Mouse (Mus musculus) neural tube, embryonic 10.5 days (tissue): ENCODE measurements at regions not wholly inside any gene's neighbourhood (a gene's known extent, or its start where the extent isn't known, plus 50 kb on each side); places are given as distances from the start of the nearest gene placed in this dataset.

Experiments
- DNase-seq: peaks from one replicate; pipeline ENCODE4 v3.0.0-alpha.2; 2017; ENCODE audit warnings: low spot score; ENCODE audit errors: extremely low spot score

- DNase-seq, result no peak
Measured at GRCm38 (mm10) chr14:100792094-100792493, 408.0 kb downstream of the Prr30 start.

- DNase-seq, result no peak
Measured at GRCm38 (mm10) chr14:100781882-100782281, 418.2 kb downstream of the Prr30 start.

- DNase-seq, result peak; percentile 52
Measured at GRCm38 (mm10) chr14:100753951-100754350, 446.2 kb downstream of the Prr30 start.

GRCm38 (mm10) chr14:100752746-100753145, 447.4 kb downstream of the Prr30 start:
- DNase-seq, result no peak

- peak; percentile 73 for DNase-seq
Measured at GRCm38 (mm10) chr14:100749737-100750541, 450.2 kb downstream of the Prr30 start.

- DNase-seq, result no peak
Measured at GRCm38 (mm10) chr14:100735276-100735675, 450.8 kb upstream of the Klf12 start.

- no peak for DNase-seq
Measured at GRCm38 (mm10) chr14:100728433-100728832, 444.0 kb upstream of the Klf12 start.

GRCm38 (mm10) chr14:100727701-100728100, 443.2 kb upstream of the Klf12 start:
- DNase-seq, result no peak

- no peak for DNase-seq
Measured at GRCm38 (mm10) chr14:100724962-100725361, 440.5 kb upstream of the Klf12 start.

GRCm38 (mm10) chr14:100720667-100721066, 436.2 kb upstream of the Klf12 start:
- DNase-seq, result no peak

- no peak for DNase-seq
Measured at GRCm38 (mm10) chr14:100714952-100715351, 430.5 kb upstream of the Klf12 start.

GRCm38 (mm10) chr14:100713999-100714471, 429.6 kb upstream of the Klf12 start:
- DNase-seq, result no peak

GRCm38 (mm10) chr14:100713592-100713991, 429.1 kb upstream of the Klf12 start:
- DNase-seq, result no peak

- no peak for DNase-seq
Measured at GRCm38 (mm10) chr14:100665361-100665955, 381.0 kb upstream of the Klf12 start.

- DNase-seq, result no peak
Measured at GRCm38 (mm10) chr14:100664180-100664579, 379.7 kb upstream of the Klf12 start.

GRCm38 (mm10) chr14:100642076-100642475, 357.6 kb upstream of the Klf12 start:
- DNase-seq, result no peak

- no peak for DNase-seq
Measured at GRCm38 (mm10) chr14:100634521-100634920, 350.0 kb upstream of the Klf12 start.

- no peak for DNase-seq
Measured at GRCm38 (mm10) chr14:100631676-100632075, 347.2 kb upstream of the Klf12 start.

GRCm38 (mm10) chr14:100630197-100630596, 345.7 kb upstream of the Klf12 start:
- DNase-seq, result no peak

GRCm38 (mm10) chr14:100627523-100627922, 343.0 kb upstream of the Klf12 start:
- no peak for DNase-seq

- no peak for DNase-seq
Measured at GRCm38 (mm10) chr14:100619656-100620030, 335.2 kb upstream of the Klf12 start.

GRCm38 (mm10) chr14:100618793-100619655, 334.5 kb upstream of the Klf12 start:
- DNase-seq, result no peak
